Mouse (Mus musculus) CH12.LX (cell line): ENCODE results near the gene Ltb.

Experiments used
- CHD2 ChIP-seq: IDR thresholded peaks from 2 replicates; pipeline ENCODE4 v1.6.1; 2011; ENCODE audit warnings: low read length, improper control_type of control experiment
- CTCF ChIP-seq, 2 experiments: IDR thresholded peaks in 1 of 2; conservative IDR thresholded peaks in 1 of 2; 2 replicates each; pipeline ENCODE4 v1.5.1; 2011 to 2012; ENCODE audit warnings: low read depth in 2 of 2, low read length in 2 of 2, improper control_type of control experiment in 1 of 2, inconsistent platforms in 1 of 2, mild to moderate bottlenecking in 1 of 2, moderate library complexity in 1 of 2
- ETS1 ChIP-seq: conservative IDR thresholded peaks from 2 replicates; pipeline ENCODE4 v1.6.1; 2012; ENCODE audit warnings: low read depth, mild to moderate bottlenecking, inconsistent platforms, low read length, improper control_type of control experiment, moderate library complexity
- KAT2A ChIP-seq: IDR thresholded peaks from 2 replicates; pipeline ENCODE4 v1.6.1; 2012; ENCODE audit warnings: low read length, improper control_type of control experiment, inconsistent platforms; ENCODE audit not compliant: insufficient replicate concordance
- MAX ChIP-seq: IDR thresholded peaks from 2 replicates; pipeline ENCODE4 v1.6.1; 2011; ENCODE audit warnings: low read length, improper control_type of control experiment
- MXI1 ChIP-seq: IDR thresholded peaks from 2 replicates; pipeline ENCODE4 v1.6.1; 2011; ENCODE audit warnings: mild to moderate bottlenecking, low read depth, low read length, improper control_type of control experiment
- POLR2A ChIP-seq: IDR thresholded peaks from 2 replicates; pipeline ENCODE4 v1.6.1; 2011; ENCODE audit warnings: low read depth, mild to moderate bottlenecking, improper control_type of control experiment, low read length
- SMC3 ChIP-seq: IDR thresholded peaks from 2 replicates; pipeline ENCODE4 v1.6.1; 2011; ENCODE audit warnings: low read depth, low read length, improper control_type of control experiment
- USF1 ChIP-seq: IDR thresholded peaks from 2 replicates; pipeline ENCODE4 v1.6.1; 2014; ENCODE audit warnings: low read depth, mild to moderate bottlenecking, inconsistent platforms, low read length, improper control_type of control experiment
- ZC3H11A ChIP-seq: IDR thresholded peaks from 2 replicates; pipeline ENCODE4 v1.6.1; 2012; ENCODE audit warnings: low read depth, mild to moderate bottlenecking, inconsistent platforms, low read length, improper control_type of control experiment

DNA sequence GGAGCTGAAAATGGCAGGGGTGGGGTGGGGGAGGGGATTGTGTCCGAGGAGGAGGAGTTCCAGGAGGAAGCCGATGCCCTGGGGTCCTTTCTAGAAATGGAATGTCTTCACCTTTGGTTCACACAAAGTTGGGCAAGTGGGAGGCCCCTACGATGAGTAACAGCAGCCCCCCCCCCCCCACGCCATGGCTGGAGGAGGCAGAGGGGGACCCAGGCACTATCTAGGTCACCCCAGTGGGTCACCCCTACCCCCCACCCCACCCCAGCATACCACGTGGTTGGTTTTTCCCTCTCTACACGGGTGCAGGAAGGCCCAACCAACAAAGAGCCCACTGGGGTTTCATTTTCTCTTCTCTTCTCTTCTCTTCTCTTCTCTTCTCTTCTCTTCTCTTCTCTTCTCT lies 2.9 kb downstream of the Ltb start:
- TF ChIP-seq CTCF (conservative IDR thresholded peaks at IDR 0.05 in 1 of 2, IDR thresholded peaks at IDR 0.05 in 1 of 2; ENCODE audit: low read depth in 2 of 2, low read length in 2 of 2): no peak
- TF ChIP-seq ETS1: 0 out of 2 replicates have a peak, but pooled peaks have one; percentile 11
- no peak for TF ChIP-seq SMC3
- peak; percentile 35 for TF ChIP-seq USF1
- no peak; the same call in 1 of the 2 replicates for TF ChIP-seq POLR2A
- no peak for TF ChIP-seq KAT2A
- TF ChIP-seq ZC3H11A: no peak
- TF ChIP-seq MXI1: no peak
- peak; percentile 66; the same call in 1 of the 2 replicates for TF ChIP-seq MAX
- peak; percentile 78 for TF ChIP-seq CHD2
